Mouse (Mus musculus): Measurements from ENCODE around the gene Syna. TPM values are rescaled to one million over a fixed set of nuclear protein-coding genes. Genes with fewer than 3 reads are reported as not detected.

The Syna gene
- not detected for polyA plus RNA-seq (2014; fragmentation: Illumina TruSeq; extraction: RNeasy Lipid Tissue Mini Kit (QIAGEN cat#74804); ENCODE audit: low read depth, low replicate concordance)

GRCm38 (mm10) chr5:134560071-134560449, at the start of gene Syna:
Gene Syna, minus strand, starts transcription at chr5:134560171.

GRCm38 (mm10) chr5:134581146-134581545, 21.2 kb upstream of the Syna start, which contains the start of gene Rfc2:
Gene Rfc2, plus strand, starts transcription at chr5:134581366.

GRCm38 (mm10) chr5:134552110-134552972, 7.6 kb downstream of the Syna start, which contains the start of gene Clip2:
Gene Clip2, minus strand, starts transcription at chr5:134552434.

Other genes with a start within 250 kb of the Syna start
- gene Gtf2i, start 245.4 kb downstream of the Syna start, polyA plus RNA-seq (2014; fragmentation: Illumina TruSeq; extraction: RNeasy Lipid Tissue Mini Kit (QIAGEN cat#74804); ENCODE audit: low read depth, low replicate concordance) = 66.4 TPM
- 6.8 TPM for gene Gtf2ird1, start 103.5 kb downstream of the Syna start, polyA plus RNA-seq (2014; fragmentation: Illumina TruSeq; extraction: RNeasy Lipid Tissue Mini Kit (QIAGEN cat#74804); ENCODE audit: low read depth, low replicate concordance)
- 0.93 TPM for gene Clip2, start 7.7 kb downstream of the Syna start, polyA plus RNA-seq (2014; fragmentation: Illumina TruSeq; extraction: RNeasy Lipid Tissue Mini Kit (QIAGEN cat#74804); ENCODE audit: low read depth, low replicate concordance)
- gene Rfc2, start 21.2 kb upstream of the Syna start, polyA plus RNA-seq (2014; fragmentation: Illumina TruSeq; extraction: RNeasy Lipid Tissue Mini Kit (QIAGEN cat#74804); ENCODE audit: low read depth, low replicate concordance) = 9.7 TPM
- 1.0 TPM for gene Lat2, start 54.9 kb upstream of the Syna start, polyA plus RNA-seq (2014; fragmentation: Illumina TruSeq; extraction: RNeasy Lipid Tissue Mini Kit (QIAGEN cat#74804); ENCODE audit: low read depth, low replicate concordance)
- 86.6 TPM for gene Eif4h, start 79.3 kb upstream of the Syna start, polyA plus RNA-seq (2014; fragmentation: Illumina TruSeq; extraction: RNeasy Lipid Tissue Mini Kit (QIAGEN cat#74804); ENCODE audit: low read depth, low replicate concordance)
- gene Limk1, start 128.4 kb upstream of the Syna start, polyA plus RNA-seq (2014; fragmentation: Illumina TruSeq; extraction: RNeasy Lipid Tissue Mini Kit (QIAGEN cat#74804); ENCODE audit: low read depth, low replicate concordance) = 0.16 TPM
- 1.1 TPM for gene Eln, start 187.2 kb upstream of the Syna start, polyA plus RNA-seq (2014; fragmentation: Illumina TruSeq; extraction: RNeasy Lipid Tissue Mini Kit (QIAGEN cat#74804); ENCODE audit: low read depth, low replicate concordance)